Mouse (Mus musculus) heart, postnatal 4 days (tissue): Measurements from ENCODE around the gene Chsy1. TPM values are rescaled to one million over a fixed set of nuclear protein-coding genes. Genes with fewer than 3 reads are reported as not detected.

Experiments
- DNase-seq: peaks from one replicate; pipeline ENCODE4 v3.0.0; 2021
- total RNA-seq, 2 experiments: library from RNA; stranded (reverse); gene quantifications; 2 replicates each; pipeline ENCODE4 v1.2.3; 2021

Chsy1 gene
- total RNA-seq, 2 experiments from 2014 or later, result 51.4 to 52.3 TPM

DNA sequence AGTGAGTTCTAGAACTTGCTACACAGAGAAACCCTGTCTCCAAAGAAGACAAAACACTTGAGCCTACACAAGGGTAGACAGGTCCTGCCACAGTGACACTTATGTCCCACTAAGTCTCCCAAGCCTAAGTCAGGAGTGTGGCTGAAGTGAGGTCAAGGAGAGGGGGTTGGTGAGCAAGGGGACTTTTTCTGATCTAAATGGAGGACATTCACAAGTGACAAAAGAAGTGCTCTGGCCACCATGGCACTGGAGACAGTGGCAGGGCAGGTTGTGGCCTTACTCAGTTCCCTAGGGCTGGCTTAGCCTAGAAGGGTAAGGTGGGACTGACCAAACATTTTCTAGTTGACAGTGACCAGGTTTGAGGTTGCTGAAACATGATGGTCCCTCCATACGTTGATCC is 106.6 kb downstream of the Chsy1 start:
- DNase-seq, result no peak

DNA sequence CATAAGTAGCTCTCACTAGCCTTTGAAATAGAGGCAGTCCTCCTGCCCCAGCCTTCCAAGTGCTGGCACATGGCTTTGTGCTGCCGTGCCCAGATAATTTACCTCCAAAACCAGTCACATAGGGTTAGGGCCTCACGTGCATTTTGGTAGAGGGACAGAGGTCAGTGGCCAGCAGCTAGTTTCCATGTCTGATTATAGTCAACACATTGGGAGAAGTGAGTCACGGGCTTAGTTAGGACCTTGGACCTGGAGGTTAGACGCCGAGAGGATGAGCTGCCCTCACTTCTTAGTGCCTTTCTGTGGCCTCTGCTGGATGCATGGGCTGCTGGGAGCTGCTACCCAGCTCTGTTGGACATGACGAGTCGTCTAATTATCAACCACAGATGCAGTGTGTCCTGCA is 107.7 kb downstream of the Chsy1 start:
- DNase-seq, result no peak

DNA sequence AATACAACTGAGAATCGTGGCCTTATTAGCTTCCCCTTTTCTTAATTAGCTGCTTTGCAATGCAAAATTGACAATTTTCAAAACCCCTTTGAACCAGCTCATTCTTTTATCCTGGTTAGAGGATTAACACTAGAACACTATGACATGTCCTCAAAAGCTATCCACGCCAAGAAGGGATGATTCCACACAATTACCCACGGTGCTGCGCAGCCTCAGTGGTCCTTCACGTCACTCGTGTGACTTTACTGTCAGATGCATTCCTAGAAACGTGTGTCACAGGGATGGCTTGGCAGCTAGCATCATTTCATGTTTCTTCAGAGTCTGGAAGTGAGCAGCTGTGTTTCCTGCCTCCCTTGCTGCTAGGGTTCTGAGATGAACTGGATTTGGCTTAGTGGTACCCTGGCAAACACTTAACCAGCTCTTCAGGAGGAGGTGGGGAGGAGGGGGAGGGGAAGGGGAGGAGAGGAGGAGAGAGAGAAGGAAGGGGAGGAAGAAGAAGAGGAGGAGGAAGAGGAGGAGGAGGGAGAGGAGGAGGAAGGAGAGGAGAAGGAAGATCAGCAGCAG is 108.3 kb downstream of the Chsy1 start:
- DNase-seq, result peak; percentile 46

DNA sequence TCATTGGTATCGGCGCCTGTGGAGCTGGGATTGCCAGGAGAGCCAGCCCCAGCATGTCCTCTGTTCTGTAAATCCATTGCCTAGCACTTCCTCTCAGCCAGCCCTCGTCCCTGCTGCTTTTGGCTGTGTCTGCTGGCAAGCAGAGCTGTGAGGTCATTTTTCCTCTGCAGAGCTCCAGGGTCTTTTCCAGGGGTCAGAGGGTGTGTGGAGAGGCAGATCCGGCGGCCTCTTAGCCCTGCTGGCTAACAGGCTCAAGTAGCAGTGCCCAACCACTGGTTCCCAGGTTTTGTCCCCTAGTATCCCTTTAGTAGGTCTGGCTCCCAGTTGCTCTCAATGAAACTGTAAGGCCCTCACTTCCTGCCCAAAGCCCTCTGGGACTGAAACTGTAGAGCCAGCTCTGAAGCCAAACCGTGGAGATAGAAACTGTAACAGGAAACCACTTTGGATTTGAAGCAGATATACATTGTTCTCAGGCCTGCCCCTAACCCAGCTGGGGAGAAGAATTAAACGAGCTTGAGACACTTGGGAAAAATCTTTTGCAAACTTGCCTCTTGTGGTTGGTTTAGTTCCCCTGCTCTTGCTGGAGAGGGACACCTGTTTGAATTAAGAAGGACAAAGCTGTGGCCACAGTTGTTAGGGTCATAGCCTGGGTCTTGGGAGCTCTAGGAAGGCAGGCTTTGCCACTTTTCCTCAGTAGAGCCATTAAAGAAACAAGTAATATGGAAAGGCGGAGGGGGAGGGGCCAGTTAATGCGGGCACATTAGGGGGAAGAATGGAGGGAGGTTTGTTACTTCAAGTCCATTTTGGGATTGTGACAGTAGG is 109.1 kb downstream of the Chsy1 start:
- DNase-seq, result peak; percentile 80

DNA sequence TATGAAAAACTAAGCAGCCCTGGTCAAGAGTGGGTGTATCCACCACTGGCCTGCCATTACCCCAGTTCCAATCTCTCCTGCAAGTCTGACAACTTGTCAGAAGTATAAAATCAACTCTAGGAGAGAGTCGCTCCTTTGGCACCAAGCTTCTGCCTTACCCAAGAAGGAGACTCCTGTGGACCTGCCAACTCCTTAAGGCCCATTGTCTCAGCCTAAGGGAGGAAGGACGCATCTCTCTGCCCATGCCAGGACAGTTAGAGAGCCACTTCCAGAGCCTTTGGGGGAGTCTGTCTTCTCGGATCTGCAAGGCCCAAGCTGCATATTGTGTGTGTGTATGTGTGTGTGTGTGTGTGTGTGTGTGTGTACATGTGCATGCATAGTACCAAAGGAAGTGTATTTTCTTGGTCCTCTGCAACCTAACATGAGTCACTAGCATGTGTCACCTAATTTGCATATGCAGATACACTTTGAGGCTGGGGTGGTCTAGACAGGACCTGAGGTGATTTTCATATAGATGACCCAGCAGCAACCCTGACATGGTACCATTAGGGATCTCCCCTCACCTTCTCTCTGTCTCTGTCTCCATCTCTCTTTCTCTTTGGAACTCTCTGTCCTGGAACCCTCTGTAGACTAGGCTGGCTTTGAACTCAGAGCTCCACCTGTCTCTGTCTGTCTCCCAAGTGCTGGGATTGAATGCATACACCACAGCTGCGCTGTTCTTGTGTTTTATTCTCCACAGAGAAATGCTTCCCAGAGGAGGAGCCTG is 109.9 kb downstream of the Chsy1 start:
- no peak for DNase-seq

DNA sequence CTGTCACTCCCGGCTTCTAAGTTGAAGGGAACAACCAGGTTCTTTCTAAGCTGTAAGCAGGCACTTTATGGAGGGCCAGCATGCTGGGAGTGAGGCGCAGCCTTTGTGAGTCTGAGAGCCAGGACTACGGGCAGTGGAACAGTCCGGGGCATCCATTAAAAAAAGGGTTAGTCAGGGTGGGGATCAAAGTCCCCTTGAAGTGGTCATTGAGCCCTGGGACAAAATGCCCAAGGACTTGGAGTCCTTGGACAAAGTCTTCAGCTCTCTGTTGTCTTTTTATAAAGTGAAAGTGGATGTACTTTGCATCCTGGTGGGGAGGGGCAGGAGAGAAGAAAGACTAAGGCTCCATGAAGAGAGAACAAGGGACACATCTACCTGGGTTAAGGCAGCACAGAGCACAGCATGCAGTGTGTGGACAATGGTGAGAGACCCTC is 110.5 kb downstream of the Chsy1 start:
- no peak for DNase-seq

DNA sequence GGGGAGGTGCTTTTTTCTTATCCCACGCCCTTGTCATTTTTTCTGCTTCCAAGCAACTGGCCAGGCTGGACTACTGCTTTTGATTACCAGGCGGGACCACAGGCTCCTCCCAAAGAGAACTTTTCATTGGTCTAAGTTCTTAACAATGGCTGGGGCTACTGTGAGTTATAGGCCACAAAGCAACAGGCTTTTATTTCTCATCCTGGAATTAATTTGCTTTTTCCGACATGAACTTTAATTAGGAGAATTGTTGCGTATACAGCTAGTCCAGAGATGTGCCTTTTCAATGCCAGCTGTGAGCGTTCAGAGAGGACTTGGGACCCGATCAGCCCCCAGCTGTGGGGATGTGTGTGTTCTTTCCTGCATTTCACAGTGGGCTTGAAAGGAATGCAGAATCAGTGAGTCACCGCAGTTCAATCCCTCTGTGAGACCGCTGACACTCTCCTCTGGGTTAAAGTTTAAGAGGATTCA is 113.3 kb downstream of the Chsy1 start:
- DNase-seq, result no peak

Other genes starting within 250 kb of the Chsy1 start
- gene Pcsk6, start 247.8 kb upstream of the Chsy1 start, total RNA-seq, result 10 to 100 TPM; 32.7 to 39.8 TPM
- gene Gm45213, start 65.9 kb upstream of the Chsy1 start, total RNA-seq, result not detected
- gene Snrpa1, start 50.5 kb upstream of the Chsy1 start, total RNA-seq, result 10 to 100 TPM; 40.1 to 42.7 TPM
- gene Selenos, start 29.9 kb upstream of the Chsy1 start, total RNA-seq, result 10 to 100 TPM; 33.9 to 36.5 TPM